Mouse (Mus musculus): Measurements from ENCODE around the gene Dpf1.

GRCm38 (mm10) chr7:29319337-29320307 is 15.9 kb downstream of the Dpf1 start:
- TF ChIP-seq POLR2A (IDR thresholded peaks at IDR 0.05; ENCODE audit: borderline replicate concordance, low read depth, low read length), result no peak
- no peak for TF ChIP-seq CTCF (IDR thresholded peaks at IDR 0.05; ENCODE audit: low read depth, low read length)
